Mouse (Mus musculus) left cerebral cortex, postnatal 10 days (tissue): ENCODE results near the gene Ttll8. TPM values are rescaled to one million over a fixed set of nuclear protein-coding genes. Genes with fewer than 3 reads are reported as not detected.
A peak's percentile ranks its signal among the peaks of the same experiment; 100 is the strongest.

ENCODE experiments used
- DNase-seq, 2 experiments: peaks; one replicate each; pipeline ENCODE4 v3.0.0; 2021 to 2022; ENCODE audit warnings: low spot score in 2 of 2, mixed read lengths in 1 of 2; ENCODE audit errors: extremely low spot score in 1 of 2
- intact Hi-C: fragments of 180-260 bp; cut with DNase I; formaldehyde crosslinking; loops from one replicate; pipeline ENCODE4 v1.15.1; 2025
- total RNA-seq, 2 experiments: library from RNA; stranded (reverse); gene quantifications; 2 replicates each; pipeline ENCODE4 v1.2.3; 2021

Ttll8 gene
- total RNA-seq, 2 experiments from 2014 or later = 1.3 to 1.7 TPM

- intact Hi-C loops = no loop called here
- DNase-seq = no peak
Observed at GRCm38 (mm10) chr15:88866934-88867356, 87.3 kb downstream of the Ttll8 start.

GRCm38 (mm10) chr15:88865888-88866695 is 88.1 kb downstream of the Ttll8 start:
- no peak for DNase-seq
- intact Hi-C loops = no loop called here

GRCm38 (mm10) chr15:88865061-88865460 is 89.2 kb downstream of the Ttll8 start:
- intact Hi-C loops = no loop called here

GRCm38 (mm10) chr15:88864270-88865030 is 89.8 kb downstream of the Ttll8 start:
- DNase-seq = no peak
- intact Hi-C loops = loop anchor here (5.0 kb wide), 1 partner anchor 37 kb away; no protein-coding TSS in a partner anchor

More at GRCm38 (mm10) chr15:88865061-88865460, 89.2 kb downstream of the Ttll8 start:
- DNase-seq = no peak

GRCm38 (mm10) chr15:88863695-88864231 is 90.5 kb downstream of the Ttll8 start:
- peak; percentile 75 to 94 for DNase-seq
- intact Hi-C loops = loop anchor here (5.0 kb wide), 1 partner anchor 36 kb away; no protein-coding TSS in a partner anchor

GRCm38 (mm10) chr15:88862881-88863694 is 91.1 kb downstream of the Ttll8 start:
- peak; percentile 51 to 79 for DNase-seq
- intact Hi-C loops = loop anchor here (5.0 kb wide), 1 partner anchor 36 kb away; no protein-coding TSS in a partner anchor

GRCm38 (mm10) chr15:88861772-88862622 is 92.2 kb downstream of the Ttll8 start, which contains the start of gene Pim3:
Pim3 (plus strand) TSS chr15:88862186.
- intact Hi-C loops = loop anchor here (5.0 kb wide), 1 partner anchor 35 kb away; no protein-coding TSS in a partner anchor
- DNase-seq = peak; percentile 96 to 98

GRCm38 (mm10) chr15:88860781-88861180 is 93.4 kb downstream of the Ttll8 start:
- DNase-seq = no peak
- intact Hi-C loops = loop anchor here (5.0 kb wide), 1 partner anchor 33 kb away; no protein-coding TSS in a partner anchor

- intact Hi-C loops = loop anchor here (2.0 kb wide), 1 partner anchor 31 kb away; no protein-coding TSS in a partner anchor
- DNase-seq = no peak
Observed at GRCm38 (mm10) chr15:88859206-88859970, 94.8 kb downstream of the Ttll8 start.

- DNase-seq = no peak
- intact Hi-C loops = loop anchor here (2.0 kb wide), 1 partner anchor 32 kb away; no protein-coding TSS in a partner anchor
Observed at GRCm38 (mm10) chr15:88858707-88859106, 95.5 kb downstream of the Ttll8 start.

- intact Hi-C loops = loop anchor here (2.0 kb wide), 1 partner anchor 33 kb away; no protein-coding TSS in a partner anchor
Observed at GRCm38 (mm10) chr15:88858141-88858541, 96.1 kb downstream of the Ttll8 start.

GRCm38 (mm10) chr15:88857361-88857760 is 96.9 kb downstream of the Ttll8 start:
- intact Hi-C loops = no loop called here
- DNase-seq = no peak

More at GRCm38 (mm10) chr15:88858141-88858541, 96.1 kb downstream of the Ttll8 start:
- DNase-seq = no peak

GRCm38 (mm10) chr15:88856613-88857012 is 97.6 kb downstream of the Ttll8 start:
- DNase-seq = no peak
- intact Hi-C loops = no loop called here

- DNase-seq = no peak
- intact Hi-C loops = no loop called here
Observed at GRCm38 (mm10) chr15:88855896-88856417, 98.3 kb downstream of the Ttll8 start.

GRCm38 (mm10) chr15:88854969-88855830 is 99.0 kb downstream of the Ttll8 start:
- DNase-seq = no peak
- intact Hi-C loops = no loop called here
